Mouse (Mus musculus) intestine, embryonic 16.5 days (tissue): Measurements from ENCODE around the gene Pcsk5. TPM values are rescaled to one million over a fixed set of nuclear protein-coding genes. Genes with fewer than 3 reads are reported as not detected.

Experiments
- ATAC-seq: fragments of 200-750 bp; cut with Nextera tagmentation; 2 replicates; pipeline ENCODE4 v1.8.0; 2017; ENCODE audit warnings: moderate TSS enrichment, moderate library complexity
- H3K27ac ChIP-seq: fragments of 300-500 bp; sonication (generic); 2 replicates; pipeline ENCODE4 v1.5.1; 2014; ENCODE audit warnings: mild to moderate bottlenecking, low read length
- H3K27me3 ChIP-seq: fragments of 300-500 bp; sonication (generic); replicated peaks from 2 replicates; pipeline ENCODE4 v1.6.1; 2014; ENCODE audit warnings: low read length, control low read depth, mixed read lengths; ENCODE audit not compliant: control insufficient read depth, insufficient read depth
- H3K36me3 ChIP-seq: fragments of 300-500 bp; sonication (generic); 2 replicates; pipeline ENCODE4 v1.6.1; 2014; ENCODE audit warnings: low read length, control low read depth; ENCODE audit not compliant: control insufficient read depth, insufficient read depth
- H3K4me1 ChIP-seq: fragments of 300-500 bp; sonication (generic); 2 replicates; pipeline ENCODE4 v1.6.1; 2014; ENCODE audit warnings: low read length, control low read depth, mixed read lengths; ENCODE audit not compliant: control insufficient read depth, insufficient read depth
- H3K4me2 ChIP-seq: fragments of 300-500 bp; sonication (generic); 2 replicates; pipeline ENCODE4 v1.6.1; 2014; ENCODE audit warnings: low read depth, low read length, control low read depth
- H3K4me3 ChIP-seq: fragments of 300-500 bp; sonication (generic); 2 replicates; pipeline ENCODE4 v1.5.1; 2014; ENCODE audit warnings: mild to moderate bottlenecking, low read length
- H3K9ac ChIP-seq: fragments of 300-500 bp; sonication (generic); 2 replicates; pipeline ENCODE4 v1.6.1; 2014; ENCODE audit warnings: low read depth, low read length
- H3K9me3 ChIP-seq: fragments of 300-500 bp; sonication (generic); 2 replicates; pipeline ENCODE4 v1.6.1; 2016; ENCODE audit warnings: low read length, control low read depth; ENCODE audit not compliant: control insufficient read depth
- WGBS: fragments of 180-500 bp; shearing (Covaris S2); extraction: QIAGEN DNeasy Blood & Tissue Kit; methylation state at CpG from one replicate; pipeline ENCODE4 v1.1.7; 2014; 5-methylcytosine and 5-hydroxymethylcytosine counted together
- polyA plus RNA-seq: library from polyadenylated mRNA; unstranded; fragments of >200 nt; fragmentation: Nextera tagmentation; extraction: Ambion mirVana; gene quantifications from 2 replicates; pipeline ENCODE4 v1.2.1, GENCODE M21; 2015

Pcsk5 gene
- polyA plus RNA-seq, 1 experiment from 2014 or later, result 30.2 TPM

GRCm38 (mm10) chr19:17393841-17394591 lies 443.4 kb downstream of the Pcsk5 start, which contains the start of gene Rfk:
Gene Rfk, plus strand, starts transcription at chr19:17394043.
- H3K4me2 ChIP-seq, result peak within 1 kb of the TSS; percentile 53
- no peaks in the 10 kb centered on the region for H3K9me3 ChIP-seq
- peak within 1 kb of the TSS; percentile 88 for H3K4me3 ChIP-seq
- under 1% methylated on average over 83 of the region's 83 CpGs for WGBS
- H3K27ac ChIP-seq, result peak within 1 kb of the TSS; percentile 78
- peak; percentile 98 for ATAC-seq
- H3K36me3 ChIP-seq, result no peaks in the 10 kb centered on the region
- no peaks in the 10 kb centered on the region for H3K27me3 ChIP-seq
- peak within 1 kb of the TSS; percentile 92 for H3K9ac ChIP-seq
- H3K4me1 ChIP-seq, result peaks cover 6% of the 10 kb centered on the region; the same call in 1 of the 2 replicates

GRCm38 (mm10) chr19:17392866-17393265 lies 444.6 kb downstream of the Pcsk5 start:
- peak overlapping the region; percentile 53; the same call in 1 of the 2 replicates for H3K4me2 ChIP-seq
- no peak overlapping the region for H3K27ac ChIP-seq
- H3K27me3 ChIP-seq, result no peaks in the 10 kb centered on the region
- peak overlapping the region; percentile 88; the same call in 1 of the 2 replicates for H3K4me3 ChIP-seq
- H3K9me3 ChIP-seq, result no peaks in the 10 kb centered on the region
- peaks cover 6% of the 10 kb centered on the region; the same call in 1 of the 2 replicates for H3K4me1 ChIP-seq
- H3K9ac ChIP-seq, result no peak overlapping the region
- 7% methylated on average over 3 of the region's 3 CpGs for WGBS
- no peak for ATAC-seq
- H3K36me3 ChIP-seq, result no peaks in the 10 kb centered on the region

DNA sequence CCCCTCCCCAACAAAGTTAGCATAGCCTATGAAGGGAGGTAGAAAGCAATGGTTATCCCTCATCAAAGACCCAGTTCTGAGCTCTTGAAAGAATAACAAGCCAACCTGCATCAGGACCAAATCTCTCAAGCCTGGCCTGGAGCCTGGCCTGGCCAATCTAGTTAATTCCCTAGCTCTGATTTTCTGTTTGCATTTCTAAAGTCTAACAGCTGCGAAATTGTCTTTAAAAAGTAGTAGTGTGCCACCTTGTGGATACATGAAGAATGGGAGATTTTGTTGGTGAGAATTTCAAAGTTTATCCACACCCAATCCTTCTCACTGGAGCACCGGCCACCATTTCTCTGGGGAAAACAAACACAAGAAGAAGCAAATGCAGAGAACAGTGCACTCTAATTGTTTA lies 449.0 kb downstream of the Pcsk5 start:
- H3K27ac ChIP-seq, result no peak overlapping the region
- H3K27me3 ChIP-seq, result no peaks in the 10 kb centered on the region
- WGBS, result 3% methylated on average over 2 of the region's 2 CpGs
- no peak overlapping the region for H3K9ac ChIP-seq
- H3K9me3 ChIP-seq, result no peaks in the 10 kb centered on the region
- no peak for ATAC-seq
- H3K4me3 ChIP-seq, result no peak overlapping the region
- no peaks in the 10 kb centered on the region for H3K36me3 ChIP-seq
- H3K4me1 ChIP-seq, result no peaks in the 10 kb centered on the region
- no peak overlapping the region for H3K4me2 ChIP-seq

GRCm38 (mm10) chr19:17386424-17386823 lies 451.0 kb downstream of the Pcsk5 start:
- no peak overlapping the region for H3K4me2 ChIP-seq
- no peak for ATAC-seq
- no peaks in the 10 kb centered on the region for H3K27me3 ChIP-seq
- no peaks in the 10 kb centered on the region for H3K36me3 ChIP-seq
- no peaks in the 10 kb centered on the region for H3K4me1 ChIP-seq
- H3K9ac ChIP-seq, result no peak overlapping the region
- WGBS, result 68% methylated on average over 6 of the region's 6 CpGs
- H3K27ac ChIP-seq, result no peak overlapping the region
- H3K4me3 ChIP-seq, result no peak overlapping the region
- H3K9me3 ChIP-seq, result no peaks in the 10 kb centered on the region

DNA sequence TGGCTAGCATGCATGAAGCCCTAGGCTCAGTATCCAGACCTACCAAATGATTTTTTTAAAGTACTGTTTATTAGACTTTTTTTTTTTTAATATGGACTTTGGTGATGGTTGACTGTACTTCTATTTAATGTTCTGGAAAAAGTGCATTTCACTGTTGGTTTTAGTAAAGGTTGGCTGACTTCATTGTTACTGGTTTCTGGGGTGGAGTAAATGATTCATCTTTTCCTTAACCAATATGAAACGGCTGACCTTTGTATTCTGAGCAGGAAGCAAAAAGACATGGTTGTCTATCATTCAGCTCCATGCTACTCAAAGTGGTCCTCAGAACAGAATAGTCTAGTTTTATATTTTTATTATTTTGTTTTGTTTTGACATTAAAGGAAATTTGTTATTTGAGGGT lies 452.0 kb downstream of the Pcsk5 start:
- WGBS, result 48% methylated on average over 1 of the region's 1 CpGs
- Histone ChIP-seq H3K9me3 (no peaks in the 10 kb centered on the region), H3K9ac (no peak overlapping the region), H3K27ac (no peak overlapping the region), H3K4me2 (no peak overlapping the region), H3K4me1 (no peaks in the 10 kb centered on the region), H3K27me3 (no peaks in the 10 kb centered on the region), H3K36me3 (no peaks in the 10 kb centered on the region), H3K4me3 (no peak overlapping the region)
- ATAC-seq, result no peak

DNA sequence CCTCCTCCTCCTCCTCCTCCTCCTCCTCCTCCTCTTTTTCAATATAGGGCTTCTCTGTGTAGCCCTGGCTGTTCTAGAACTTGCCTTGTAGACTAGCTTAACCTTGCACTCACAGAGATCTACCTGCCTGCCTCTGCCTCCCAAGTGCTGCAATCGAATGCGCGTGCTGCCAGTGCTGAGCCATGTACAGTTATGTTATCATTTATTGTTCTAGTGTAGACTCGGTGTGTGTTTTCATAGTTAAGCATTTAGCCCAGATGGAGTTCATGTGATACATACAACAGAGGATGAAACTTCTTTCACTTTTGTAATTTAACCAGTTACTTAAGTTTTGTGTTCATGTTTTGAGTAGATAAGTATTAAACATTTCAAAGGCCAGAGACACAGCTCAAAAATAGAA lies 452.4 kb downstream of the Pcsk5 start:
- 90% methylated on average over 4 of the region's 4 CpGs for WGBS
- H3K9me3 ChIP-seq, result no peaks in the 10 kb centered on the region
- H3K4me1 ChIP-seq, result no peaks in the 10 kb centered on the region
- H3K27me3 ChIP-seq, result no peaks in the 10 kb centered on the region
- no peak overlapping the region for H3K9ac ChIP-seq
- ATAC-seq, result no peak
- no peak overlapping the region for H3K4me3 ChIP-seq
- no peaks in the 10 kb centered on the region for H3K36me3 ChIP-seq
- no peak overlapping the region for H3K27ac ChIP-seq
- H3K4me2 ChIP-seq, result no peak overlapping the region

GRCm38 (mm10) chr19:17382807-17383397 lies 454.5 kb downstream of the Pcsk5 start:
- no peaks in the 10 kb centered on the region for H3K9me3 ChIP-seq
- H3K4me2 ChIP-seq, result no peak overlapping the region
- H3K4me1 ChIP-seq, result no peaks in the 10 kb centered on the region
- H3K36me3 ChIP-seq, result no peaks in the 10 kb centered on the region
- H3K9ac ChIP-seq, result no peak overlapping the region
- H3K27ac ChIP-seq, result no peak overlapping the region
- WGBS, result 85% methylated on average over 6 of the region's 6 CpGs
- H3K27me3 ChIP-seq, result no peaks in the 10 kb centered on the region
- no peak for ATAC-seq
- H3K4me3 ChIP-seq, result no peak overlapping the region
